Mouse (Mus musculus): ENCODE measurements at regions not wholly inside any gene's neighbourhood (a gene's known extent, or its start where the extent isn't known, plus 50 kb on each side); places are given as distances from the start of the nearest gene placed in this dataset.

- in situ Hi-C loops (cut with MboI; ENCODE audit: low sequenced_read_pairs in 2 of 2, unreplicated experiment in 2 of 2): no loop called here
- no peak for DNase-seq (ENCODE audit: low read depth, low spot score)
Observed at GRCm38 (mm10) chr17:4825221-4825895, 168.8 kb upstream of the Arid1b start.

GRCm38 (mm10) chr17:4834065-4834464 lies 160.1 kb upstream of the Arid1b start:
- no peak for TF ChIP-seq ZNF384 (IDR thresholded peaks at IDR 0.05; ENCODE audit: low read depth, low read length)
- TF ChIP-seq MAFK (IDR thresholded peaks at IDR 0.05; ENCODE audit: insufficient read depth, low read depth, low read length): no peak
- no peak for TF ChIP-seq CHD2 (IDR thresholded peaks at IDR 0.05; ENCODE audit: low read depth, low read length)
- TF ChIP-seq HCFC1 (IDR thresholded peaks at IDR 0.05; ENCODE audit: borderline replicate concordance, insufficient read depth, low read length): no peak
- TF ChIP-seq ZC3H11A (IDR thresholded peaks at IDR 0.05; ENCODE audit: borderline replicate concordance, low read depth, low read length): no peak
- H3K9ac ChIP-seq (ENCODE audit: insufficient read depth, low read depth, low read length, poor library complexity, severe bottlenecking): no peak overlapping the region
- in situ Hi-C loops (cut with MboI; ENCODE audit: low sequenced_read_pairs in 2 of 2, unreplicated experiment in 2 of 2): no loop called here
- no peaks in the 10 kb centered on the region for H3K4me1 ChIP-seq (ENCODE audit: control insufficient read depth in 2 of 2, insufficient read depth in 2 of 2, low read length in 2 of 2, poor library complexity in 1 of 2)
- no peak for DNase-seq (ENCODE audit: low read depth, low spot score)
- no peaks in the 10 kb centered on the region for H3K9me3 ChIP-seq (ENCODE audit: control insufficient read depth, insufficient read depth, low read depth, low read length)
- no peak overlapping the region for H3K4me3 ChIP-seq (ENCODE audit: insufficient read depth in 1 of 2, low read depth in 1 of 2, low read length in 2 of 2, poor library complexity in 1 of 2, severe bottlenecking in 1 of 2)
- no peaks in the 10 kb centered on the region for H3K36me3 ChIP-seq (ENCODE audit: control insufficient read depth, insufficient read depth, low read length, poor library complexity, severe bottlenecking)
- H3K27ac ChIP-seq (ENCODE audit: insufficient read depth, low read depth, low read length, poor library complexity, severe bottlenecking): no peak overlapping the region

More at GRCm38 (mm10) chr17:4825221-4825895, 168.8 kb upstream of the Arid1b start:
- no peak for TF ChIP-seq ZC3H11A (IDR thresholded peaks at IDR 0.05; ENCODE audit: borderline replicate concordance, low read depth, low read length)
- no peak for TF ChIP-seq CHD2 (IDR thresholded peaks at IDR 0.05; ENCODE audit: low read depth, low read length)
- TF ChIP-seq ZNF384 (IDR thresholded peaks at IDR 0.05; ENCODE audit: low read depth, low read length): no peak
- TF ChIP-seq HCFC1 (IDR thresholded peaks at IDR 0.05; ENCODE audit: borderline replicate concordance, insufficient read depth, low read length): no peak
- TF ChIP-seq MAFK (IDR thresholded peaks at IDR 0.05; ENCODE audit: insufficient read depth, low read depth, low read length): no peak
- Histone ChIP-seq H3K9ac (ENCODE audit: insufficient read depth, low read depth, low read length, poor library complexity, severe bottlenecking) (no peak overlapping the region), H3K27ac (ENCODE audit: insufficient read depth, low read depth, low read length, poor library complexity, severe bottlenecking) (no peak overlapping the region), H3K4me1 (ENCODE audit: control insufficient read depth in 2 of 2, insufficient read depth in 2 of 2, low read length in 2 of 2, poor library complexity in 1 of 2) (no peaks in the 10 kb centered on the region), H3K36me3 (ENCODE audit: control insufficient read depth, insufficient read depth, low read length, poor library complexity, severe bottlenecking) (no peaks in the 10 kb centered on the region), H3K9me3 (ENCODE audit: control insufficient read depth, insufficient read depth, low read depth, low read length) (no peaks in the 10 kb centered on the region), H3K4me3 (ENCODE audit: insufficient read depth in 1 of 2, low read depth in 1 of 2, low read length in 2 of 2, poor library complexity in 1 of 2, severe bottlenecking in 1 of 2) (no peak overlapping the region)

GRCm38 (mm10) chr17:4834571-4834970 lies 159.6 kb upstream of the Arid1b start:
- no peak for DNase-seq (ENCODE audit: low read depth, low spot score)
- no peaks in the 10 kb centered on the region for H3K9me3 ChIP-seq (ENCODE audit: control insufficient read depth, insufficient read depth, low read depth, low read length)

GRCm38 (mm10) chr17:4835065-4835705 lies 158.9 kb upstream of the Arid1b start:
- in situ Hi-C loops (cut with MboI; ENCODE audit: low sequenced_read_pairs in 2 of 2, unreplicated experiment in 2 of 2): no loop called here
- no peak for DNase-seq (ENCODE audit: low read depth, low spot score)
- Histone ChIP-seq H3K36me3 (ENCODE audit: control insufficient read depth, insufficient read depth, low read length, poor library complexity, severe bottlenecking) (no peaks in the 10 kb centered on the region), H3K27ac (ENCODE audit: insufficient read depth, low read depth, low read length, poor library complexity, severe bottlenecking) (no peak overlapping the region), H3K4me1 (ENCODE audit: control insufficient read depth in 2 of 2, insufficient read depth in 2 of 2, low read length in 2 of 2, poor library complexity in 1 of 2) (no peaks in the 10 kb centered on the region), H3K4me3 (ENCODE audit: insufficient read depth in 1 of 2, low read depth in 1 of 2, low read length in 2 of 2, poor library complexity in 1 of 2, severe bottlenecking in 1 of 2) (no peak overlapping the region), H3K9ac (ENCODE audit: insufficient read depth, low read depth, low read length, poor library complexity, severe bottlenecking) (no peak overlapping the region), H3K9me3 (ENCODE audit: control insufficient read depth, insufficient read depth, low read depth, low read length) (no peaks in the 10 kb centered on the region)
- TF ChIP-seq MAFK (IDR thresholded peaks at IDR 0.05; ENCODE audit: insufficient read depth, low read depth, low read length) (no peak), ZC3H11A (IDR thresholded peaks at IDR 0.05; ENCODE audit: borderline replicate concordance, low read depth, low read length) (no peak), ZNF384 (IDR thresholded peaks at IDR 0.05; ENCODE audit: low read depth, low read length) (no peak), CHD2 (IDR thresholded peaks at IDR 0.05; ENCODE audit: low read depth, low read length) (no peak), HCFC1 (IDR thresholded peaks at IDR 0.05; ENCODE audit: borderline replicate concordance, insufficient read depth, low read length) (no peak)

More at GRCm38 (mm10) chr17:4834571-4834970, 159.6 kb upstream of the Arid1b start:
- no peak overlapping the region for H3K9ac ChIP-seq (ENCODE audit: insufficient read depth, low read depth, low read length, poor library complexity, severe bottlenecking)
- no peak overlapping the region for H3K4me3 ChIP-seq (ENCODE audit: insufficient read depth in 1 of 2, low read depth in 1 of 2, low read length in 2 of 2, poor library complexity in 1 of 2, severe bottlenecking in 1 of 2)
- TF ChIP-seq HCFC1 (IDR thresholded peaks at IDR 0.05; ENCODE audit: borderline replicate concordance, insufficient read depth, low read length): no peak
- TF ChIP-seq ZC3H11A (IDR thresholded peaks at IDR 0.05; ENCODE audit: borderline replicate concordance, low read depth, low read length): no peak
- no peak for TF ChIP-seq ZNF384 (IDR thresholded peaks at IDR 0.05; ENCODE audit: low read depth, low read length)
- no peak for TF ChIP-seq MAFK (IDR thresholded peaks at IDR 0.05; ENCODE audit: insufficient read depth, low read depth, low read length)
- no peak for TF ChIP-seq CHD2 (IDR thresholded peaks at IDR 0.05; ENCODE audit: low read depth, low read length)
- no peak overlapping the region for H3K27ac ChIP-seq (ENCODE audit: insufficient read depth, low read depth, low read length, poor library complexity, severe bottlenecking)
- in situ Hi-C loops (cut with MboI; ENCODE audit: low sequenced_read_pairs in 2 of 2, unreplicated experiment in 2 of 2): no loop called here
- no peaks in the 10 kb centered on the region for H3K4me1 ChIP-seq (ENCODE audit: control insufficient read depth in 2 of 2, insufficient read depth in 2 of 2, low read length in 2 of 2, poor library complexity in 1 of 2)
- H3K36me3 ChIP-seq (ENCODE audit: control insufficient read depth, insufficient read depth, low read length, poor library complexity, severe bottlenecking): no peaks in the 10 kb centered on the region

Measured in ES-E14 (cell line).